Mouse (Mus musculus) G1E (cell line): Measurements from ENCODE around the gene Ddx54. TPM values are rescaled to one million over a fixed set of nuclear protein-coding genes. Genes with fewer than 3 reads are reported as not detected.

Experiments
- ATAC-seq: 2 replicates; pipeline ENCODE4 v1.8.0; 2016; ENCODE audit warnings: mild to moderate bottlenecking; ENCODE audit not compliant: insufficient number of reproducible peaks, poor library complexity, low FRiP score, severe bottlenecking; ENCODE audit errors: extremely low read depth
- DNase-seq: peaks from one replicate; pipeline ENCODE4 v3.0.0; 2012; ENCODE audit warnings: low spot score
- H3K27me3 ChIP-seq: 2 replicates; pipeline ENCODE4 v1.6.1; 2012; ENCODE audit warnings: mild to moderate bottlenecking, low read length, inconsistent platforms; ENCODE audit not compliant: insufficient read depth
- H3K36me3 ChIP-seq: replicated peaks from 2 replicates; pipeline ENCODE3; 2012; ENCODE audit warnings: mild to moderate bottlenecking, inconsistent platforms
- H3K4me1 ChIP-seq: 2 replicates; pipeline ENCODE4 v1.6.1; 2012; ENCODE audit warnings: low read depth, low read length, inconsistent platforms, mixed read lengths; ENCODE audit not compliant: insufficient read depth
- H3K4me3 ChIP-seq: 2 replicates; pipeline ENCODE4 v1.5.1; 2012; ENCODE audit warnings: low read depth, mild to moderate bottlenecking, inconsistent platforms, low read length, moderate library complexity, mixed read lengths
- H3K9me3 ChIP-seq: replicated peaks from 2 replicates; pipeline ENCODE4 v1.6.1; 2012; ENCODE audit warnings: inconsistent platforms
- CTCF ChIP-seq: IDR thresholded peaks from 2 replicates; pipeline ENCODE4 v1.5.1; 2012; ENCODE audit warnings: low read depth, low read length, inconsistent platforms, mixed read lengths
- GATA1 ChIP-seq: IDR thresholded peaks from 2 replicates; pipeline ENCODE4 v1.6.1; 2012; ENCODE audit warnings: borderline replicate concordance, low read length, inconsistent platforms, mixed read lengths
- GATA2 ChIP-seq: IDR thresholded peaks from 2 replicates; pipeline ENCODE4 v1.6.1; 2012; ENCODE audit warnings: low read depth, low read length, inconsistent platforms, borderline replicate concordance
- POLR2AphosphoS5 ChIP-seq: IDR thresholded peaks from 2 replicates; pipeline ENCODE4 v1.6.1; 2012; ENCODE audit warnings: low read depth, low read length, inconsistent platforms; ENCODE audit not compliant: insufficient replicate concordance
- TAL1 ChIP-seq: conservative IDR thresholded peaks from 2 replicates; pipeline ENCODE4 v1.6.1; 2012; ENCODE audit warnings: low read depth, low read length, inconsistent platforms, mixed read lengths
- polyA plus RNA-seq: library from polyadenylated mRNA; stranded (reverse); fragments of >175 nt; gene quantifications from 2 replicates; pipeline ENCODE4 v1.2.3, GENCODE M21; 2012
- total RNA-seq, 2 experiments: library from RNA; stranded (forward) in 1 of 2; stranded (reverse) in 1 of 2; fragments of 200-1000 nt in 1 of 2; fragments of >200 nt in 1 of 2; fragmentation: Nextera tagmentation in 1 of 2; gene quantifications; 2 replicates each; pipeline ENCODE4 v1.2.3; 2014 to 2017

Ddx54 gene
- total RNA-seq (2014; fragmentation: Nextera tagmentation): 16.5 and 24.3 TPM in 2 replicates
- 31.5 and 34.7 TPM in 2 replicates for total RNA-seq (2017)
- 103 and 110 TPM in 2 replicates for polyA plus RNA-seq

DNA sequence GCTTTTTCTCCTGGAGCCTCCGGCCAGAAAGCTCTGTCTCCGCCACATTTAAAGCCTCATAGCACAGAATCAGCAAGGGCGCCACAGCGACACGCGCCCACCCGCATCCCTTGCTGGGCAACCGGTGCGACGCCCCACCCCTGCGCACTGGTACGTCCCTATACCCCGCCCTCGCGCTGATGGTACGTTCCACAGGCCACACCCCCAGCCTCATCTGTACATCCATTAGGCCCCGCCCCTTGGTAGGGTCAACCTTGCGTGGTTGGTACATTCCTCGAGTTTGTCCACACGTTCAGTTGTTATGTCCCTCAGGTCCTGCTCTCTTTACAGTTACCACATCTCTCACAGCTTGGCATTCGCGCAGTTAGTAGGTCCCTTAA lies at the start of gene Ddx54, which contains the start of gene Rita1:
TSS of gene Ddx54 (plus strand) at position 298 of the 380 bp plus-strand sequence.
TSS of gene Rita1 (minus strand) at position 148 of the 380 bp plus-strand sequence.
- no peak for TF ChIP-seq TAL1
- no peak for TF ChIP-seq GATA1
- no peak for TF ChIP-seq GATA2
- peak; percentile 31; the same call in 1 of the 2 replicates for TF ChIP-seq POLR2AphosphoS5
- peak within 1 kb of the TSS; percentile 85 for H3K4me3 ChIP-seq
- ATAC-seq (peak; percentile 77), DNase-seq (peak; percentile 89)
- H3K4me1 ChIP-seq: peaks cover 49% of the 10 kb centered on the region
- no peaks in the 10 kb centered on the region for H3K27me3 ChIP-seq
- H3K9me3 ChIP-seq: peaks cover 5% of the 10 kb centered on the region
- H3K36me3 ChIP-seq: peaks cover 65% of the 10 kb centered on the region

DNA sequence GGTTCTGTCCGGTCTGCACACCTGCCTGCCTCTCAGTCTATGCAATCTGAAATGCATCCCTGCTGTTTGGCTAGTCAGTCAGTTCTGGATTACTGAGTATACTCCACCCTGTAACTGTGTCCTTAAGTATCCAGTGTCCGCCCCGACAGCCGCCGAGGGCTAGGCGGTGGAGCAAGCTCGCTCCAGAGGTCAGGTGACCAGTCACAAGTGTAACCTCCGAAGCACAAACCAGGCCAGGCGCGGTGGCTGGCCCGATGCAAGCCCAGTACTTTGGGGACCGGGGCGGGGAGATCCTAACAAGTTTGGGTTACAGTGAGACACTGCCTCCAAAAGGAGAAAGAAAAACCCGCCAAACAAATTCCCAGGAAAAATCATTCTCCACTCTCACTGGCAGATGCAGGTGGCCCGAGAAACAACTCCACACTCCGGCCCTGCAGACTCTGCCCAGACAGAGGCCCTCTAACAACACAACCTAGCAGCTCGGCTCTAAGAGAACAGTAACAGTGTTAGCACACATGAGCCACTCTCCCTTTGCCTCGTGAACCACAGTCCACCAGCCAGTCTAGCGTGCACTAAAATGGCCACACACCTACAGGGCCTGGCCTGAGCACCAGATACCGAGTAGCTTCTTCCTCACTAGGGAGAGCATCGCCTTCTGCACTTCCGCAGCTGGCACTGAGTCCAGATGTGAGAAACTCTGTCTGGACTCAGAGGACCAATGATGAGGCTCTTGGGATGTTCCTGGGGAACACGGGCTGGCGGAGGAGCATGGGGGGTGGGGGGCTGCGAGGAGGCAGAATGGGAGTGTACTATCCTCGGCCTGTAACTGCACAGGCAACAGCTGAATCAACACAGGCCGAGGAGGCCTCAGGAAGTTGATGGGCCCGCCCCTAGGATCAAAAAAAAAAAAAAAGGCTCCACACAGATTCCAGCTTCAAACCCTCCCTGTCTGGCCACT lies 49.3 kb upstream of the Ddx54 start:
- H3K4me1 ChIP-seq: peaks cover 7% of the 10 kb centered on the region
- ATAC-seq (no peak), DNase-seq (no peak)
- H3K4me3 ChIP-seq: no peak overlapping the region
- H3K27me3 ChIP-seq: no peaks in the 10 kb centered on the region
- H3K9me3 ChIP-seq: no peaks in the 10 kb centered on the region
- TF ChIP-seq CTCF: no peak
- TF ChIP-seq POLR2AphosphoS5: no peak
- TF ChIP-seq GATA2: no peak
- TF ChIP-seq TAL1: no peak
- no peak for TF ChIP-seq GATA1
- H3K36me3 ChIP-seq: peaks cover 79% of the 10 kb centered on the region

DNA sequence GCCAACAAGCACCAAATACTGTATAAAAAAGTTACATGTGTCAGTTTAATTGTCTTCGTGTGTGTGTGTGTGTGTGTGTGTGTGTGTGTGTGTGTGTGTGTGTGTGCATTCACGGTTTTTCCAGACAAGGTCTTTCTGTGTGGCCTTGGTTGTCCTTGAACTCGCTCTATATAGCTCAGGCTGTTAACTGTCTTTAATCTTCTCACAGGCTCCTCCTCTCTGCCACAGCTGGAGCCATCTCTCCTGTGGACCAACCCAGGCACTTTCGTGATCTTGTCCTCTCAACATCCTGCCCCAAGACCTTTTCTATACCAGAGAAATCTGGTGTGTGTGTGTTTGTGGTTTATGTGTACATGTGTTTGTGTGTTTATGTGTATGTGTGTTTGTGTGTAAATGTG lies 48.6 kb upstream of the Ddx54 start:
- TF ChIP-seq GATA2 (no peak), TAL1 (no peak), GATA1 (no peak), CTCF (no peak), POLR2AphosphoS5 (no peak)
- DNase-seq: no peak
- H3K9me3 ChIP-seq: no peaks in the 10 kb centered on the region
- H3K4me1 ChIP-seq: peaks cover 8% of the 10 kb centered on the region
- H3K36me3 ChIP-seq: peaks cover 79% of the 10 kb centered on the region
- no peak overlapping the region for H3K4me3 ChIP-seq
- no peak for ATAC-seq
- H3K27me3 ChIP-seq: no peaks in the 10 kb centered on the region

DNA sequence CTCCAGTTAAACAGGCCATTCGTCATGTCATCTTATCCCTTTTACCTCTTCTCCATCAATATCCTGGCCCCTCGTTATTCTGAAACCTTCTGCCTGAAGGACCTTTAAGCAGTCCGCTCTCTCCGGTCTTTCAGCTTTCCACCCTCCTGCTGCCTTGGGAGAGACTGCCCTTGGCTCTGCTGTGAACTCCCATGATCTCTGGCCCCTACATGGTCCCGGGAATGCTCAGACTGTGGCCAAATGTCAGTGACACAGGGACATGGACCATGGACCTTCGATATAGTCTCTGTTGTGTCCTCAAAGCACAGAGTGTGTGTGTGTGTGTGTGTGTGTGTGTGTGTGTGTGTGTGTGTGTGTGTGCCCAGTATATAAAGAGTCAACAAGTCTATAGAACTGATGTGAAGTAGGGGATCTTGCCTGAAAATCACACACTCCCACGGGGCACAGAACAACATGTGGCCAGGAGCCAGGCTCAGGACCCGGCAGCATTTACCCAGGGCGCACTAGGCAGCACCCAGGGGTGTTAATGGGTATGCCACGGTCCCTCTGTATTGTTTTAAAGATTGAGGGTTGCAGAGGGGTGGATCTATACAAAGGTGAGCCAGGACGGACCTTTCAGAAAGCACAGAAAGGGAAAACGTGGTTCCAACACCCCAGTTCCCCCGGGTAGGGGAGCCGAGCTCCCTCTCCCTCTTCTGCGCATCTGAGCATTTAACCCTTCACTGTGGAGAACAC lies 47.2 kb upstream of the Ddx54 start:
- peaks cover 17% of the 10 kb centered on the region for H3K4me1 ChIP-seq
- no peak for ATAC-seq
- H3K27me3 ChIP-seq: no peaks in the 10 kb centered on the region
- no peak for TF ChIP-seq TAL1
- TF ChIP-seq CTCF: no peak
- no peak for TF ChIP-seq GATA1
- no peak for TF ChIP-seq GATA2
- no peak for TF ChIP-seq POLR2AphosphoS5
- H3K36me3 ChIP-seq: peaks cover 81% of the 10 kb centered on the region
- DNase-seq: no peak
- no peaks in the 10 kb centered on the region for H3K9me3 ChIP-seq
- no peak overlapping the region for H3K4me3 ChIP-seq

DNA sequence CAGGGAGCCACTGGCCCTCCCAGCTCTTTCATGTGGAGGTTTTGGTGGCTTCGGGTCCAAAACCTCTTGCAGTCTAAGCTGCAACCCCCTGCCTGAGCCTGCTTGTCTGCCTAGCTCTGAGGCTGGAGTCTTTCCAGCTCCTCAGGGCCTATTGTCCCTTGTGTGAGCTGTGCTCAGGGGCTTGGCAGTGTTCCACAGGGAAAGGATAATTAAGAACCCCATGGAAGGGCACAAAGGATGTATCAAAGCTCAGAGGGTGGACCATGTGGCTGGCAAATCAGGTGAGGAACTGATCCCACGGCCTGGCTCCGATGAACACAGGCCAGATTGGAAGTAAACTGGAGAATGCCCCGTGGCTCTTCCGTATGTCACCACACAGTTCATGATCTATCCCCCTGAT lies 46.4 kb upstream of the Ddx54 start:
- no peak overlapping the region for H3K4me3 ChIP-seq
- no peak for ATAC-seq
- DNase-seq: no peak
- H3K27me3 ChIP-seq: no peaks in the 10 kb centered on the region
- peaks cover 83% of the 10 kb centered on the region for H3K36me3 ChIP-seq
- H3K4me1 ChIP-seq: peaks cover 23% of the 10 kb centered on the region
- TF ChIP-seq GATA1 (no peak), CTCF (no peak), GATA2 (no peak), POLR2AphosphoS5 (no peak), TAL1 (no peak)
- H3K9me3 ChIP-seq: no peaks in the 10 kb centered on the region
